Mouse (Mus musculus) bone marrow, adult 2 months (tissue): ENCODE results near the gene Shld2.

Experiments used
- CTCF ChIP-seq: fragments of 200-500 bp; IDR thresholded peaks from 2 replicates; pipeline ENCODE4 v1.5.1; 2011; ENCODE audit warnings: low read length, control low read depth; ENCODE audit not compliant: control insufficient read depth, insufficient read depth
- POLR2A ChIP-seq: fragments of 200-500 bp; IDR thresholded peaks from 2 replicates; pipeline ENCODE4 v1.6.1; 2011; ENCODE audit warnings: low read depth, mild to moderate bottlenecking, control low read depth, low read length, borderline replicate concordance; ENCODE audit not compliant: control insufficient read depth

DNA sequence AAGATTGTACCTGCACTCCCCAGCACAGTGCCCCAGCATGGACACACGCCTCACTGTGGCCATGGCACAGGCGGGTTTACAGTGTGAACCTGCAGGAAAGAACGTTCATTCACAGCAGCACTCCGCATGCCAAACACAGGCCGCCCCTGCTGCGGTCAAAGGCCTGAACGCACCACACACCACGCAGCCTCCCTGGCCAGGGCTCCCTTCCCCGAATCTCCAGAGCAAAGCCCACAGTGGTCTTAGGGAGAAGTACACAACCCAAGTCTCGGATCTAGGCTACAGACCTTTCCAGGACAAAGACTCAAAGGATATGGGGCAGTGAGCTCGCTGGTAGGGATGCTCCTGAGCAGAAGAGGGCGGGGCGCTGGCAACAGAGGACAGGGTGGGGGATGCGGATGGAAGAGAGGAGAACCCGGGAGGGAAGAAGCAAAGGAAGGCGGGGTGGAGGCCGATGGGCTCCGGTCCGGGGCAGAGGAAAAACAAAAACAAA is 109.5 kb downstream of the Shld2 start:
- no peak for TF ChIP-seq POLR2A
- TF ChIP-seq CTCF, result no peak
